ENCODE assay signal across 8 mouse cellular contexts in genomic region chr7:123030295-123030694, GRCm38 (mm10).
DNase-seq lines count a peak whose midpoint lies in the region; ATAC-seq and TF ChIP-seq lines count a peak whose summit lies in the region.

No protein-coding gene starts in this region.

- no peak for TF ChIP-seq POLR2A in olfactory bulb, adult 2 months (IDR thresholded peaks at IDR 0.05; ENCODE audit: insufficient read depth, low read depth, low read length)
- TF ChIP-seq POLR2A in thymus, adult 2 months (IDR thresholded peaks at IDR 0.05; ENCODE audit: control insufficient read depth, extremely low read depth, insufficient read depth, low read length, poor library complexity) = no peak

- H3K27me3 ChIP-seq in liver, embryonic 11.5 days (replicated peaks; ENCODE audit: control insufficient read depth, insufficient read depth, low read length) = peaks cover 13% of the 10 kb centered on the region
- no peaks in the 10 kb centered on the region for H3K27me3 ChIP-seq in limb, embryonic 11.5 days (ENCODE audit: control insufficient read depth, insufficient read depth, low read length)
- no peaks in the 10 kb centered on the region for H3K27me3 ChIP-seq in thymus, adult 2 months (ENCODE audit: control insufficient read depth, insufficient read depth, low read length)

- 17% methylated on average over 13 of the region's 13 CpGs for WGBS in liver, embryonic 11.5 days
- WGBS in limb, embryonic 11.5 days = 21% methylated on average over 13 of the region's 13 CpGs
- 6% methylated on average over 13 of the region's 13 CpGs for WGBS in olfactory bulb, adult 2 months
- WGBS in thymus, adult 2 months = 38% methylated on average over 13 of the region's 13 CpGs

- no peaks in the 10 kb centered on the region for H3K36me3 ChIP-seq in liver, embryonic 11.5 days (ENCODE audit: control insufficient read depth, insufficient read depth, low read length)
- H3K36me3 ChIP-seq in limb, embryonic 11.5 days (ENCODE audit: control insufficient read depth, insufficient read depth, low read length) = no peaks in the 10 kb centered on the region
- no peaks in the 10 kb centered on the region for H3K36me3 ChIP-seq in thymus, adult 2 months (ENCODE audit: control insufficient read depth, insufficient read depth, low read length)

- no peak for ATAC-seq in liver, embryonic 11.5 days (replicated peaks; ENCODE audit: low FRiP score)
- ATAC-seq in limb, embryonic 11.5 days (ENCODE audit: insufficient number of reproducible peaks, low FRiP score, low TSS enrichment, low read depth) = 0 out of 2 replicates have a peak, but pooled peaks have one; percentile 31

- TF ChIP-seq CTCF in olfactory bulb, adult 2 months (IDR thresholded peaks at IDR 0.05; ENCODE audit: insufficient read depth, low read depth, low read length) = no peak
- no peak for TF ChIP-seq CTCF in thymus, adult 2 months (IDR thresholded peaks at IDR 0.05; ENCODE audit: borderline replicate concordance, control insufficient read depth, extremely low read depth, insufficient read depth, low read length, poor library complexity)

- H3K4me3 ChIP-seq in liver, embryonic 11.5 days (ENCODE audit: low read depth, low read length) = no peak overlapping the region; the same call in 1 of the 2 replicates
- peak overlapping the region; percentile 31; the same call in 1 of the 2 replicates for H3K4me3 ChIP-seq in limb, embryonic 11.5 days (ENCODE audit: low read depth, low read length)
- H3K4me3 ChIP-seq in olfactory bulb, adult 2 months (ENCODE audit: insufficient read depth, low read depth, low read length) = peak overlapping the region; percentile 43
- no peak overlapping the region for H3K4me3 ChIP-seq in thymus, adult 2 months (ENCODE audit: control insufficient read depth, insufficient read depth, low read length)

- intact Hi-C loops in gastrocnemius, postnatal 36 days (cut with DNase I) = no loop called here

- peak overlapping the region; percentile 61 for H3K4me2 ChIP-seq in liver, embryonic 11.5 days
- peak overlapping the region; percentile 72 for H3K4me2 ChIP-seq in limb, embryonic 11.5 days (ENCODE audit: low read depth, severe bottlenecking)

- H3K27ac ChIP-seq in liver, embryonic 11.5 days (ENCODE audit: low read depth, low read length) = no peak overlapping the region
- no peak overlapping the region for H3K27ac ChIP-seq in limb, embryonic 11.5 days (replicated peaks; ENCODE audit: low read depth, low read length)
- no peak overlapping the region for H3K27ac ChIP-seq in olfactory bulb, adult 2 months (ENCODE audit: insufficient read depth, low read depth, low read length)
- H3K27ac ChIP-seq in thymus, adult 2 months (ENCODE audit: control insufficient read depth, insufficient read depth, low read length) = no peak overlapping the region

- H3K4me1 ChIP-seq in liver, embryonic 11.5 days (replicated peaks; ENCODE audit: control insufficient read depth, insufficient read depth, low read length) = peaks cover 3% of the 10 kb centered on the region
- 0 out of 2 replicates have a peak, but pooled peaks cover 8% of the 10 kb centered on the region for H3K4me1 ChIP-seq in limb, embryonic 11.5 days (ENCODE audit: control insufficient read depth, insufficient read depth, low read length)
- peaks cover 27% of the 10 kb centered on the region for H3K4me1 ChIP-seq in olfactory bulb, adult 2 months (ENCODE audit: control insufficient read depth, insufficient read depth, low read length)
- H3K4me1 ChIP-seq in thymus, adult 2 months (replicated peaks; ENCODE audit: control insufficient read depth, insufficient read depth, low read length) = peaks cover 14% of the 10 kb centered on the region

- peak; percentile 17 for DNase-seq in adrenal gland, postnatal 14 days
- DNase-seq in adrenal gland, adult 18-20 months (ENCODE audit: low spot score in 2 of 2) = no peak
- no peak for DNase-seq in liver, embryonic 11.5 days (ENCODE audit: low spot score)
- no peak for DNase-seq in liver
- no peak for DNase-seq in limb, embryonic 11.5 days (ENCODE audit: low spot score)
- no peak for DNase-seq in thymus, adult 2 months
- no peak for DNase-seq in gastrocnemius, postnatal 36 days

- H3K9me3 ChIP-seq in liver, embryonic 11.5 days (ENCODE audit: control insufficient read depth, low read length) = no peaks in the 10 kb centered on the region
- no peaks in the 10 kb centered on the region for H3K9me3 ChIP-seq in limb, embryonic 11.5 days (ENCODE audit: control insufficient read depth, low read length)

- no peak overlapping the region for H3K9ac ChIP-seq in liver, embryonic 11.5 days (ENCODE audit: low read depth, low read length)
- H3K9ac ChIP-seq in limb, embryonic 11.5 days (ENCODE audit: low read length) = peak overlapping the region; percentile 52

Comparison
In these comparisons a context has a peak if more than half of its experiments do, and no peak if none do; other contexts are left out.
1. H3K4me3 ChIP-seq: peak in limb, embryonic 11.5 days (single experiment) and olfactory bulb, adult 2 months (single experiment); none in liver, embryonic 11.5 days (single experiment) and thymus, adult 2 months (single experiment).